Mouse (Mus musculus): ENCODE data around the gene Abcc1. TPM values are rescaled to one million over a fixed set of nuclear protein-coding genes. Genes with fewer than 3 reads are reported as not detected.

Abcc1 gene
- total RNA-seq, 2 experiments from 2014 or later: 13.4 to 16.9 TPM

DNA sequence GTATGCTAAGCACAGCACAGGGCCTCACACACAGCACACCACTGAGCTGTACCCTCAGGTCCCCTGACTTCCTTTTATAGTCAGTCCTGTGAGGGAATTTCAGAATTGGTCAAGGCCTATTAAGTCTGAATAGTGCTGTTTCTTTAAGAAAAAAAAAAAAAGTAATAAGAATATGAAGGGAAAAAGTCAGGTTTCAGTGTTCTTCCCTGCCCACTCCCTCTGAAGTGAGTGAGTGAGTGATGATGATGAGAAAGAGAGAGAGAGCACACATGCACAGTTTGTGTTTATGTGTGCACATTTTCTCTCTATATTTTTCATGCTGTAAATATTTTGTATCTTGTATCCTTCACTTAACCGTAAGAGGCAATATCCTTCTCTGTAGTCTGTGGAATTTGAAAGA lies 11.0 kb downstream of the Abcc1 start:
- DNase-seq (ENCODE audit: low spot score in 2 of 2): no peak
- intact Hi-C loops (cut with DNase I): no loop called here

DNA sequence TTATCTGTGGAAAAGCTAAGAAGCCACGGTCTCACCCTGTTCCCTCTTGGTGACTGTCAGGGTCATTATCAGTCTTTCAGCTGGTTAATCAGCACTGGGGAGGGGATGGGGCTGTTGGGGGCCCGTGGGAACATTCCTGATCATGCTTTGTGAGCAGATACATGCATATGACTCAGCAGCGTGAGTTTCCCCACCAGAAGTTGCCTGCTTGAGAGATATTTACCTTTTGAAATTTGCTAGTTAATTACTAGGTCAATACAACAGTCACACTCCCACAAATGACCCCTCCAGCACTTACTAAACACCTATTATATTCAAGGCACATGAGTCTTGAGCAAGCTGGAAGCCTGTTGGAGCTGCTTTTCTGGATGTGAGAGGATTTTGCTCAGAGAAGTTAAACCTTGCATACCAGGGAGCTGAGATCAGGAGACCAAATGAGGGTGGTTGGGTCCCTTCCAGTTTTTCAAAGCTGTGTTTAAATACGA lies 11.5 kb downstream of the Abcc1 start:
- intact Hi-C loops (cut with DNase I): no loop called here
- no peak for DNase-seq (ENCODE audit: low spot score in 2 of 2)

DNA sequence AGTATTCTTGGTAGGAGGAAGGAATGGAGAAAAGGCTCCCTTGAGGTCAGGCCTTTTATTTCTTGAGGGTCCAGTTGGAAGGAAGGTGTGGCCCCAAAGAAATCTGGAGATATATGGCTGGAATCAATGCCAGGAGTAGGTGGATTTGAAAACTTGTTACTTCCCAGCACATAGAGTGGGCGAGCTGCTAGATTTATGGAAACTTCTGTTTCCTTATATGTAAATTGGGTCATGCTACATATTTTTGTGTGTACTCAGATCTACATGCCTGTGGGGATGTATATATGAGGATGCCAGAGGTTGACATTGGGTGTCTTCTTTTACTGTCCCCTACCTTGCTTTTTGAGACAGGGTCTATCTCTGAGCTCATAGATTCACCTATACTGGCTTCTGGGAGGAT lies 14.6 kb downstream of the Abcc1 start:
- no peak for DNase-seq (ENCODE audit: low spot score in 2 of 2)
- intact Hi-C loops (cut with DNase I): no loop called here

DNA sequence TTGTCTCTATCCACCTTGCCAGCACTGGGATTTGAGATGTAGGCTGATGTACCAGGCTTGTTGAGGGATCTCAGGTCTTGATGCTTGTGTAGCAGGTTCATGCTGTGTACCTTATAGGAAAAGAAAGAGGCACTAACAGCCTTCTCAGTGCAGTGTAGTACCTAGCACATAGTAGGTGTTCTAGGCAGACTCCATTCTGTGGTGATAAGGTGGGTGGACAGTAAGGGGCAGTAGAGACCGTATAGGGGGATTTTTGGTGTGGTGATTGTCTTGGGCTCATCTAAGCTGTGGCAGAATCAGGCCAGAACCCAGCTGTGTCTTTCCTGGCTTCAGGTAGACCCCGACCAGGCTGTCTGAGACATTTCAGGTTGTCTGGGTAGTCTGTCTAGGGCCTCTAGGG lies 15.0 kb downstream of the Abcc1 start:
- intact Hi-C loops (cut with DNase I): no loop called here
- no peak for DNase-seq (ENCODE audit: low spot score in 2 of 2)

DNA sequence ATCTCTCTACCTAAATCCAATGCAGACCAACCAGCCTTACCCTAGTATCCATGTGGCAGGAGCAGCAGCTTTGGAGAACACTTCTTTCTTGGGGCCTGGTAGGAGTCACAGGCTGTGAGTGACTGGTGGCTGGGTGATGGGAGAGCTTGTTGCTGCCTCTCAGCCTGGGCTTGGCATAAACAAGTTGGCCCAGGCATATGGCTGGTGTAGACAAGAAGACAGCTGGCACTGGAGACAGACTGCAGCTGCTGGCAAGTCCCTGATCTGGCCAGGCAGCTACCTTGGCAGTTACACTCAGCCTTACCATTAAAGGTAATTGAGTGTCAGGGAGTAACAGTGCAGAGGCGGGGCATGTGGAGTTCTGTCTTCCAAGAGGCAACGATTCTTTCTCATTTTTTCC lies 16.0 kb downstream of the Abcc1 start:
- intact Hi-C loops (cut with DNase I): no loop called here
- peak; percentile 45 to 57 for DNase-seq (ENCODE audit: low spot score in 2 of 2)

DNA sequence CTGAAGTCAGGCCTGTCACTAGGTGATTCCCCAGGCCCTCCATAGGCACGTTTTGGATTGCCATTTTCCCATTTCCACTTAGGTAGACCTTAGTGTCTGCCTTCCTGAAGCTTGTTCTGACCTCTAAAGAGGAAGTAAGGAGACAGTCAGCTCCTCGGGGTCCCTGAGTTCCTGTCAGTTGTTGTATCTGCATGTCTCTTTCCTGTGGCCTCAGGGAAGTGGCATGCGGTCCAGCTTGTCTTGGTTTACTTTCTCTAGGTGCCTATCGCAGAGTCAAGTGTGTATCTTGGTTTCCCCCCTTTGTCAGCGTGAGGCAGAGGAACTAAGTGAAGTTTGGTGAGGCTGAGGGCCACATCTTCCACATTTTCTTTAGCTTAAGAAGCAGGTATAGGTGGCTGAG lies 17.3 kb downstream of the Abcc1 start:
- intact Hi-C loops (cut with DNase I): no loop called here
- DNase-seq (ENCODE audit: low spot score in 2 of 2): no peak

DNA sequence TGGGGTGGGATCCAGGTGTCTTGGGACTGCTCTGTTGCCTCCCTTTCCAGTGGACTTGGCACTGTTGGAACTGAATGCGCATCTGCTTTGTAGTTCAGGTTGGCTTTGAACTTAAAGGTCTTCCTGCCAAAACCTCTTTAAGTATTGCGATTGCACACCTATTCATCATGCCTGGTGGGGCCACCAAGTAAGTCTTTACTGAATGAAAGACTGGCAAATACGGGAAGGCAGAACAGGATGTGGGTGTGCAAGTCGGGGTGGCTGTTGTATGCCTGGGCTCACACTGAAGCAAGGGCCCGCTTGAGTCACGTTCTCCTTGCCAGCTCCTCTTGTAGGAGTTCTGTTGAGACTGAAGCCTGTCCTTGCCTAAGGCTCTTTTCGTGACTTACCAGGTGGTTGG lies 18.5 kb downstream of the Abcc1 start:
- no peak for DNase-seq (ENCODE audit: low spot score in 2 of 2)
- intact Hi-C loops (cut with DNase I): no loop called here

DNA sequence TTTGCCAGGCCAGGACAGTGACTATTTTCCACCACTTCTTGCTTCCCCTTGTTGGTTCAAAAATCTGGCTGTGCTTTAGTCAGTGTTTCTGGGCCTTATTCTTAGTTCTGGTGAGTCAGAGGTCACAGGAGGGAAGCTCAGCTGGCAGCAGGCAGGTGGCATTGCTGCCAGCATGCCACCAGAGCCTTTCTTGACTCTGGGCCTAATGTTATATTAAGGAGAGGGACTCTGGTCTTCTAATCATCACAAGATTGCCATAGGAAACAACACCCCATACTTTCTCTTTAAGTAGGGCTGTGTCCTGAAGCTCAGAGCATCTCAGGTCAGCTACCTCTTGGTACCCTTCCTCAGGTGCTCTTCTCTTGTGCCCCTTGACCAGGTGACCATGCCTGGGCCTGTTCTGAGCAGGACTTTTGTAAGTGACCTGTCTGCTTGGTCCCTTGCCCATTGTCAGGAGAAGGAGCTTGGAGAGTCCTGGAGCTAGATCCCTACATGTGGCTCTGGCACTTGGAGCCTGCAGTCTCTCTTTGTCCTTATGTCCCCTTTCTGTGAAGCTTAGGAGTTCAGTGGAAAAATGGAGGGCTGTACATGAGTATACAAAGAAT lies 19.8 kb downstream of the Abcc1 start:
- no peak for DNase-seq (ENCODE audit: low spot score in 2 of 2)
- intact Hi-C loops (cut with DNase I): no loop called here

DNA sequence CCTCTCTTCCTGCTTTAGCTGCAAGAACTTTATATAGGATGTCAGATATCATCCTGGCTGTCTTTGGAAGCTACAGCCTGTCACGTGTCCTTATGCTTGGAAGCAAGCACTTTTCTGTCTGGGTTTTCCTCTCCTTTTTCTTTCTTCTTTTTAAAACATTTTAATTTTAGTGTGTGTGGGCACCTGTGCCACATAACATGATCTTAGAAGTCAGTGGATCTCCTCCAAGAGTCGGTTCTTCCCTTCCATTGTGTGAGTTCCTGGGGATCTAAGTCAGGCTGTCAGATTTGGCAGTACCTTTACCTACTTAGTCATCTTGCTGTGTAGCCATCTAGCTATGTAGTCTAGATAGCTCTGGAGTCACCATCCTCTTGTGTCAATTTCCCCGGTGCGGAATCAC lies 37.9 kb downstream of the Abcc1 start:
- DNase-seq (ENCODE audit: low spot score in 2 of 2): no peak
- intact Hi-C loops (cut with DNase I): no loop called here

DNA sequence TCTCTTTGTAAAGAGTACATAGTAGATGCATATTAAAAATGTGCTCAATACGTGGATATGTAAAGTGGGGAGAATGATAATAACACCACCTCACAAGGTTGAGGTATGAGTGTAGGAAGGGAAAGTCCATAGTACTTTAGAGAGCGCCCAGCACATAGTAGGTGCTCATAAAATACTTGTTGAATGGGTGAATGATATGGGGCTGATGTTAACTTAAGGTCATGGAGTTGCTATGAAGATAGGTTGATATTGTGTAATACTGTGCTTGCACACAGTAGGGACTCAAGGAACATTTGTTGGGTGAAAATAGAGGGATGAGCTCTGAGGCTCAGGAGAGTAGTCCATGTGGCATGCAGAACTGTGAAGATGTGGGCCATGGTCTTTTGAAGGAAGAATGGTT lies 42.1 kb downstream of the Abcc1 start:
- intact Hi-C loops (cut with DNase I): no loop called here
- DNase-seq (ENCODE audit: low spot score in 2 of 2): no peak

DNA sequence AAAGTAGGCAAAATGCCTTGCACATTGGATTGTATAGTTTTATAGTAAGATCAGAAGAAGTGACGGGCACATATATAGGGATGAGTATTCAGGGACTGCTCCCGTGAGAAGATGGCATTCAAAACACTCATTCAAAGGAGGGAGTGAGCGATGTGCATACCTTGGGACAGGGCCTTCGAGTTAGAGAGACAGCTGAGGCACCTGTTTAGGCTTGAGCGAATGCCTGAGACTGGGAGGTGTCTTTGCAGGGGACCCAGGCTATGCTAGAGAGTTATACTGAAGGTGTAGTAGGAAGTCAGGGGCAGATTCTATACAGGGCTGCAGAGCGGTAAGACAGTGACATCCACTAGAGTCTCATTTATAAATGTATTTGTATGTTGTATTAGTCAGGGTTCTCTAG lies 44.3 kb downstream of the Abcc1 start:
- intact Hi-C loops (cut with DNase I): no loop called here
- no peak for DNase-seq (ENCODE audit: low spot score in 2 of 2)

DNA sequence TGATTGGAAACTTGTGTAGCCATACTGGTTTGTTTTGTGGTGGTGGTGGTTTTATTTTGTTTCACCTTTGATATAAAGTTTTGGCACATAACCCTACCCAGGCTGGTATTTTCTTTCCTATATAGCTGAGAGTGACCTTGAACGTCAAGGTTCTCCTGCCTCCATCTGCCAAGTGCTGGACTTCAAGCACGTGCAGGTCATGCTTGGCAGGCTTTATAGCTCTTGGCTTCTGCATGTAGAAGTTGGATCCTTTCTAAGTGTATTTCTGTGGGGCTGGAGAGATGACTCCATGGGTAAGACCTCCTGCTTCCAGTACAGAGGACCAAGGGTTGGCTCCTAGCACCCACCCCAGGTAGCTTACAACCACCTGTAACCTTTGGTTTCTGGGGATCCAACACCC lies 47.8 kb downstream of the Abcc1 start:
- intact Hi-C loops (cut with DNase I): no loop called here

DNA sequence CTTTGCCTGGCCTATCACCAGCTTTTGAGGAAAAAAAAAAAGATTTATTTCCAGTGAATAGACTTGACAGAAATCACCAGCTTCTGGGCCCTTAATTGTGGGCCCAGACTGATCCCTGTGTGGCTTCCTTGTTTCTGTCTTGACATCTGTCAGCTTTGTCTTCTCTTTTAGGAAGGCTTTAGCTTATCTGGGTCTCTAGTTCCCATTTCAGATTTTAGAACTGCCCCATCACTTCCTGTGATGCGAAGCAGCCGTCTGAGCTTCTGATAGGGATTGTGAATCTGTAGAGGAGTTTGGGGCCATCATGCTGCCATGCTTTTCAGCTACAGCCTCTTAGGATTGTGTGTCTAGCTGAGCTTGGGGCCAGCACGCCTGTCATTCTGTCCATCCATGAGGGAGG lies 48.4 kb downstream of the Abcc1 start:
- intact Hi-C loops (cut with DNase I): no loop called here
- no peak for DNase-seq (ENCODE audit: low spot score in 2 of 2)

More for the DNA sequence above, 47.8 kb downstream of the Abcc1 start:
- no peak for DNase-seq (ENCODE audit: low spot score in 2 of 2)

DNA sequence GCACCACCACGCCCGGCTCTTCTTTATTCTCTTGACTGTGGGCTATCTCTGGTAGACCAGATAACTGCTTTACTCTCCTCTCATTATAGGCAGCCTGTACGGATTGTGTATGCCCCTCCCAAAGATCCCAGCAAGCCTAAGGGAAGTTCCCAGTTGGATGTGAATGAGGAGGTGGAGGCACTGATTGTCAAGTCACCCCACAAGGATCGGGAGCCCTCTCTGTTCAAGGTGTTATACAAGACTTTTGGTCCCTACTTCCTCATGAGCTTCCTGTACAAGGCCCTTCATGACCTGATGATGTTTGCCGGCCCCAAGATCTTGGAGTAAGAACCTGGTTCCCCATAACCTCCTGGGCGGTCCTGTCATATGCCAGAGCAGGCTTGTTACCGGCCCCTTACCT lies 49.3 kb downstream of the Abcc1 start:
- intact Hi-C loops (cut with DNase I): no loop called here

DNA sequence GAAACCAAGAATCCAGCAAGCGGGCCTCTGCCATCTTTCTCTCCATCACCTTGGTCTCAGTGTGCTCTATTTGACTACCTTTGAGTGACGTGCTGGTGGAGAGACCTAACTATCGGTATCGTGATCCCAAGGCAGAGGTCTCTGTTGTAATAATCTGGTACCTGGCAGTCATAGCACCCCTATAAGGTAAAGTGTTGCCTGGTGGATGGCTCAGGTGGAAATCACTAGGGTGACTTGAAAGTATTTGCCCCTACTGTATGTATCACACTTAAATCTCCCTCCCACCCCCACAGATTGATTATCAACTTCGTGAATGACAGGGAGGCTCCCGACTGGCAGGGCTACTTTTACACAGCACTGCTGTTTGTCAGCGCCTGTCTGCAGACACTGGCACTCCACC lies 49.8 kb downstream of the Abcc1 start:
- intact Hi-C loops (cut with DNase I): no loop called here
- DNase-seq (ENCODE audit: low spot score in 2 of 2): no peak

More for the DNA sequence above, 49.3 kb downstream of the Abcc1 start:
- no peak for DNase-seq (ENCODE audit: low spot score in 2 of 2)

DNA sequence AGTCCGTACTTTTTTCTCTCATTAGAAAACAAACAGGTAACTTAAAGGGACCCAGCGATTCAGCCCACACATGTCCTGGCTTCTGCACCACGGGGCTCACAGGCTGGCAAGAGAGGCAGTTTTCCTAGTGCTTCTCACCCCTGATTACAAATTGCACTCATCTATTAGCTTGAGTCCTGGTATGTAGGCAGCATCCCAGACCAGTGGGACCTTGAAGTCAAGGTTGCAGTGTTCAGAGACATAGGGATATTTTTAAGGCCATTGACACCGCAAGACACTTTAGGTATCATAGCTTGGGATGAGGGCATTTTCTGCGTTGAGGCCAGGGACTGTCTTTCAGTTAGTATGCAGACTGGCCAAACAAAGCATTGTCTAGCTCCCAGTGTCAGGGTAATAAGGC lies 51.2 kb downstream of the Abcc1 start:
- intact Hi-C loops (cut with DNase I): no loop called here
- no peak for DNase-seq (ENCODE audit: low spot score in 2 of 2)

DNA sequence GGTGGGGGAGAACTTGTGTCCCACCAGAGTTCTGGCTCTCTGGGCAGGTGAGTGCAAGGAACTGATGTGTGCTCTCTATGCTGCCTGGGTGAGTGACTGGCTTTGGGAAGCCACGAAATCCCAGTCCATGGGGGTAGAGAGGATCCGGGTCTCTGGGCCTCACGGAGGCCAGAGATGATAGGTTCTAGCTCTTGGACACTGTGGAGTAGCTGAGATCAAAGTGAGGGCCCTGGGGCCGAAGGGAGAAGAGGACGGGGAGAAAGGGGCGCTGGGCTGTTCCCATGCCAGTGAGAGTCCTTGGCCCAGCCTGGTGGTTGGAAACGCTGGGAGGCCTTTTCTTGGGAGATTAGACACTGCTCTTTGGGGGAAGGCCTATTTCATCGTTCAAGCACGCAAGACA lies 53.8 kb downstream of the Abcc1 start:
- DNase-seq (ENCODE audit: low spot score in 2 of 2): no peak
- intact Hi-C loops (cut with DNase I): no loop called here

DNA sequence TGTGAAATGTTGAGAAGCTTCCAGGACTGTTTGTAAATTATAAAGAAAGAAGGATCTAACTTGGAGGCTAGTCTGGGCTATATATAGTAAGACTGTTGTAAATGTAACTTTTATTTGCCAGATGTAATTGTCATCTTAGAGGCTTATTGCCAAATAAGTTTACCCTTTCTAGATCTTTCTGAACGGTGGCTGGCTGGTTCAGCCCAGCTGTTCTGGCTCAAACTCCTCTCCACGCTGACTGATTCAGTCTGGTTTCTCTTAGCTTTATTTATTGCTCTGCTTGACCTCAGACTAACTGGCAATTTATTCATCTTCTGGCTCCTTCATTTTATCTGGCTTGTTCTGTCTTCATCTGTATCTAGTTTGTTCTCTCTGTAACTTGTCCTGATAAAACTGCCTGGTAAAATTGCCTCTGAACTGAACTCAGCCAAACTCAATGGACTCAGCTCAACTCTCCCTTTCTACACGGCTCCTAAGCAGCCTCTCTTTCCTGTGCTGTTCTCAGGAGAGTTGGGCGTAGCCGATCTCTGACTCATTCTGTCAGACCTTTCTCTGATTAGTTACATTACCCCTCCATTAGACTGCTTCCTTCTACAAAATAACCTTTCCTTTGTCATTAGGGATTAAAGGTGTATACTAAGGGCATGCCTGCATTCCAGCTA lies 55.7 kb downstream of the Abcc1 start:
- no peak for DNase-seq (ENCODE audit: low spot score in 2 of 2)
- intact Hi-C loops (cut with DNase I): no loop called here

DNA sequence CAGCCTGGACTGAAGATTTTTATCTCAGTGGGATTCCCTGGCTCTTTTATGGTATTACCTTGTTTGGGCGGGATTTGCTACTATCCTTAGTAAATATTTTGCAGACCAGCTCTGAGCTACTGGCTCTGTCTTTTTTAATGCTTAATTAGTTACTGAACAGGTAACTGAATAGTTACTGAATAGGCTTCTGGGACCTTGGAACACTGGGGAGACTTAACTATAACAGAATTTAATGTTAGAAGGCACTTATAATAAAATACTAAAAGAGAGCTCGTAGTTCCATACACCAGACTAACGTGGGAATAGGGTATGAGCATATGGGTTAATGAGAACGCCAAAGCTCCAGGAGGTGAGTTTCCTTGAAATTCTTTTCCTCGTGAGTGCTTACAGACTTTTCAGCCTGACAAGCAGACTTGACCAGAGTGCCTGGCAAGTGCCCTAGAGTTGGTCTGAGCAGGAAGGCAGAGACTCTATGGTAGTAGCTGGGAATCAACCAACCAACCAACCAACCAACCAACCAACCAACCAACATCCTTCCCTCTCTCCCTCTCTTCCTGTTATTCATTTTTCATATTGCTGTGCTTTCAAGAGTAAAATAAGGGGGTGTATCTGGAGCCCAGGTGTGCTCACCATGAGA lies 59.3 kb downstream of the Abcc1 start:
- intact Hi-C loops (cut with DNase I): no loop called here
- DNase-seq (ENCODE audit: low spot score in 2 of 2): no peak

DNA sequence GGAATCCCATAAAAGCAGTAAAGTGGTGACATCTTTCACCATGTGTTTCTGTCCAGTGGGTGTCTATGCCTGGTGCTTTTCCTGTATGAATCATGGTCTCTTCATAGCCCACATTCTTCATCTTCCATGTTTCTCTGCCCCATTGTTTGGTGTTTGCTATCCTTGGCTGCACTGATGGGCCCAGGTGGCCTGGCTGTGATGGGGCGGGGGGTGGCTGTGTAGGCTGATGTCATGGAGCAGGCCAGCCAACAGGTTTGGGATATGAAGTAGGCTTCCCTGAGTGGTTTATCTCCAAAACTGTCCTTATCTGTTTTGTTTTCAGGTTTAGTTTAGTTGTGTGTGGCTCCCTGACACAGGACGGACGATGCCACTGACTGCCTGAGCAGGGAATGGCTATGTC lies 60.7 kb downstream of the Abcc1 start:
- DNase-seq (ENCODE audit: low spot score in 2 of 2): no peak
- intact Hi-C loops (cut with DNase I): no loop called here

DNA sequence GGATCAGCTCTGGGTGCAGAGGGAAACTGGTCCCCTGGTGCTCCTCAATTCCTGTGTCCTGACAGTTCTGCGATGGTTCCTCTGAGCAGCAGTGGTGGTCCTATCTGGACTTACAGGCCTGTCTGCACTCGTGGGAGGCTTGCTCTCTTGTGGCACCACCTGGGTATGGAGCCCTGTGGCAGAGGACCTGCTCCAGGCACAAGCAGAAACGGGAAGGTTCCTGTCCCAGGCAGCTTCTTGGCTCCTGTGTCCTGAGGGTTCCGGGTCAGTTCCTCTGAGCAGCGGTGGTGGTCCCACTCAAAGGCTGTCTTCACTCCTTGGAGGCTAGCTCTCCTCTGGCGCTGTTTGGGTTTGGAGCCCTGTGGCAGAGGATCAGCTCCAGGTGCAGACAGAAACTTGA lies 68.0 kb downstream of the Abcc1 start:
- intact Hi-C loops (cut with DNase I): no loop called here
- DNase-seq (ENCODE audit: low spot score in 2 of 2): no peak

All from left cerebral cortex, postnatal 36 days (tissue).